Mouse (Mus musculus) lung, postnatal 0 days (tissue): ENCODE results near the gene Nucb1. TPM values are rescaled to one million over a fixed set of nuclear protein-coding genes. Genes with fewer than 3 reads are reported as not detected.

Experiments
- ATAC-seq: fragments of 200-750 bp; cut with Nextera tagmentation; 2 replicates; pipeline ENCODE4 v1.8.0; 2017; ENCODE audit warnings: moderate library complexity
- DNase-seq: peaks from one replicate; pipeline ENCODE4 v3.0.0-alpha.2; 2016; ENCODE audit warnings: low spot score
- H3K27ac ChIP-seq: fragments of 300-500 bp; sonication (generic); 2 replicates; pipeline ENCODE4 v1.5.1; 2014; ENCODE audit warnings: antibody characterized with exemption, mild to moderate bottlenecking, low read length, mixed read lengths
- H3K27me3 ChIP-seq: fragments of 300-500 bp; sonication (generic); replicated peaks from 2 replicates; pipeline ENCODE4 v1.6.1; 2014; ENCODE audit warnings: low read length, mixed read lengths; ENCODE audit not compliant: insufficient read depth
- H3K36me3 ChIP-seq: fragments of 300-500 bp; sonication (generic); 2 replicates; pipeline ENCODE4 v1.6.1; 2014; ENCODE audit warnings: low read length, mixed read lengths; ENCODE audit not compliant: insufficient read depth
- H3K4me1 ChIP-seq: fragments of 300-500 bp; sonication (generic); 2 replicates; pipeline ENCODE4 v1.6.1; 2014; ENCODE audit warnings: antibody characterized with exemption, low read depth, low read length, mixed read lengths; ENCODE audit not compliant: insufficient read depth
- H3K4me2 ChIP-seq: fragments of 300-500 bp; sonication (generic); replicated peaks from 2 replicates; pipeline ENCODE4 v1.6.1; 2014; ENCODE audit warnings: low read depth, mild to moderate bottlenecking, low read length, moderate library complexity, mixed read lengths
- H3K4me3 ChIP-seq: fragments of 300-500 bp; sonication (generic); 2 replicates; pipeline ENCODE4 v1.5.1; 2014; ENCODE audit warnings: low read depth, low read length
- H3K9ac ChIP-seq: fragments of 300-500 bp; sonication (generic); replicated peaks from 2 replicates; pipeline ENCODE4 v1.6.1; 2014; ENCODE audit warnings: low read depth, mild to moderate bottlenecking
- H3K9me3 ChIP-seq: fragments of 300-500 bp; sonication (generic); 2 replicates; pipeline ENCODE4 v1.6.1; 2016; ENCODE audit warnings: low read length, mixed read lengths
- CTCF ChIP-seq: IDR thresholded peaks from 2 replicates; pipeline ENCODE4 v1.5.1; 2016; ENCODE audit warnings: antibody characterized with exemption, mild to moderate bottlenecking
- EP300 ChIP-seq: IDR thresholded peaks from 2 replicates; pipeline ENCODE4 v1.6.1; 2016; ENCODE audit warnings: antibody characterized with exemption, mild to moderate bottlenecking, control low read depth
- WGBS: fragments of 180-500 bp; shearing (Covaris S2); extraction: QIAGEN DNeasy Blood & Tissue Kit; methylation state at CpG from one replicate; pipeline ENCODE4 v1.1.7; 2014; 5-methylcytosine and 5-hydroxymethylcytosine counted together
- polyA plus RNA-seq: library from polyadenylated mRNA; unstranded; fragments of >200 nt; fragmentation: Nextera tagmentation; extraction: Ambion mirVana; gene quantifications from 2 replicates; pipeline ENCODE4 v1.2.1, GENCODE M21; 2015

The Nucb1 gene
- polyA plus RNA-seq, 1 experiment from 2014 or later, result 213 TPM

GRCm38 (mm10) chr7:45551512-45551883 lies 41.3 kb upstream of the Nucb1 start:
- 69% methylated on average over 8 of the region's 8 CpGs for WGBS
- DNase-seq, result no peak
- no peaks in the 10 kb centered on the region for H3K9me3 ChIP-seq
- H3K9ac ChIP-seq, result no peak overlapping the region
- no peak overlapping the region for H3K4me3 ChIP-seq
- TF ChIP-seq EP300 (no peak), CTCF (no peak)
- H3K4me2 ChIP-seq, result no peak overlapping the region
- no peak overlapping the region for H3K27ac ChIP-seq
- H3K4me1 ChIP-seq, result no peaks in the 10 kb centered on the region
- no peaks in the 10 kb centered on the region for H3K36me3 ChIP-seq
- ATAC-seq, result no peak
- no peaks in the 10 kb centered on the region for H3K27me3 ChIP-seq

GRCm38 (mm10) chr7:45550821-45551511 lies 40.8 kb upstream of the Nucb1 start:
- Histone ChIP-seq H3K27me3 (no peaks in the 10 kb centered on the region), H3K4me3 (no peak overlapping the region), H3K4me2 (no peak overlapping the region), H3K4me1 (no peaks in the 10 kb centered on the region), H3K9me3 (no peaks in the 10 kb centered on the region), H3K27ac (no peak overlapping the region), H3K9ac (no peak overlapping the region), H3K36me3 (no peaks in the 10 kb centered on the region)
- 75% methylated on average over 11 of the region's 11 CpGs for WGBS
- DNase-seq (no peak), ATAC-seq (no peak)
- TF ChIP-seq EP300 (no peak), CTCF (no peak)

- Histone ChIP-seq H3K4me1 (no peaks in the 10 kb centered on the region), H3K36me3 (no peaks in the 10 kb centered on the region), H3K9me3 (no peaks in the 10 kb centered on the region), H3K27me3 (no peaks in the 10 kb centered on the region), H3K9ac (no peak overlapping the region), H3K4me2 (no peak overlapping the region), H3K4me3 (no peak overlapping the region), H3K27ac (no peak overlapping the region)
- TF ChIP-seq EP300 (no peak), CTCF (no peak)
- ATAC-seq, result no peak
- no peak for DNase-seq
- WGBS, result 86% methylated on average over 16 of the region's 16 CpGs
Observed at GRCm38 (mm10) chr7:45549641-45550436, 39.6 kb upstream of the Nucb1 start.

GRCm38 (mm10) chr7:45544525-45544924 lies 34.3 kb upstream of the Nucb1 start:
- no peak overlapping the region for H3K9ac ChIP-seq
- no peak overlapping the region for H3K4me3 ChIP-seq
- DNase-seq (no peak), ATAC-seq (no peak)
- WGBS, result 79% methylated on average over 1 of the region's 1 CpGs
- no peaks in the 10 kb centered on the region for H3K36me3 ChIP-seq
- H3K9me3 ChIP-seq, result no peaks in the 10 kb centered on the region
- no peak overlapping the region for H3K27ac ChIP-seq
- TF ChIP-seq CTCF (peak; percentile 38), EP300 (no peak)
- H3K4me1 ChIP-seq, result no peaks in the 10 kb centered on the region
- no peaks in the 10 kb centered on the region for H3K27me3 ChIP-seq
- no peak overlapping the region for H3K4me2 ChIP-seq

DNA sequence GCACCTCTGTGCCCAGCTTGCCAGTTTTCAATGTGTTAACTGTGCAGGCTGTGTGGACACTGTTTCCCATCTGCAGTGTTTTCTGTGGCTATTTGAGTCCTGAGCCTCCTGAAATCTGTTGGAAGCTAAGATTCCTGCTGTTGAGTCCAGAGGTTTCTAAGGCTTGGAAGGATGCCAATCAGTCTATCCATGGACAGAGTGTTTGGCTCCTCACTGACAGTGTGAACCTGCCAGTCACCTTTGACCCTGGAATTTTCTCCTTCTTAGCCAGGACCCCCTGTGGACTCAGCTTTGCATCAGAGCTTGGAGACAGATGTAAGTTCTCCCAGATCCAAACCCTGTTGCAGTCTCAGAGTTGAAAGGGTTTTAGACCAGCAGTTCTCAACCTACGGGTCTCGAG lies 30.0 kb upstream of the Nucb1 start:
- ATAC-seq (no peak), DNase-seq (no peak)
- H3K4me2 ChIP-seq, result no peak overlapping the region
- no peak overlapping the region for H3K27ac ChIP-seq
- no peaks in the 10 kb centered on the region for H3K36me3 ChIP-seq
- WGBS, result 59% methylated on average over 2 of the region's 2 CpGs
- no peaks in the 10 kb centered on the region for H3K4me1 ChIP-seq
- TF ChIP-seq CTCF, result no peak
- TF ChIP-seq EP300, result no peak
- no peaks in the 10 kb centered on the region for H3K9me3 ChIP-seq
- no peak overlapping the region for H3K9ac ChIP-seq
- no peaks in the 10 kb centered on the region for H3K27me3 ChIP-seq
- H3K4me3 ChIP-seq, result no peak overlapping the region

- Histone ChIP-seq H3K4me2 (no peak overlapping the region), H3K4me3 (no peak overlapping the region), H3K4me1 (no peaks in the 10 kb centered on the region), H3K9me3 (no peaks in the 10 kb centered on the region), H3K36me3 (no peaks in the 10 kb centered on the region), H3K9ac (no peak overlapping the region), H3K27me3 (no peaks in the 10 kb centered on the region), H3K27ac (no peak overlapping the region)
- ATAC-seq (no peak), DNase-seq (no peak)
- TF ChIP-seq CTCF (no peak), EP300 (no peak)
- WGBS, result 87% methylated on average over 3 of the region's 3 CpGs
Observed at GRCm38 (mm10) chr7:45539095-45539494, 28.9 kb upstream of the Nucb1 start.
